Mouse (Mus musculus) heart, postnatal 4 days (tissue): ENCODE results near the gene H1fnt. TPM values are rescaled to one million over a fixed set of nuclear protein-coding genes. Genes with fewer than 3 reads are reported as not detected.
A peak's percentile ranks its signal among the peaks of the same experiment; 100 is the strongest.

Experiments used
- DNase-seq: peaks from one replicate; pipeline ENCODE4 v3.0.0; 2021
- total RNA-seq, 2 experiments: library from RNA; stranded (reverse); gene quantifications; 2 replicates each; pipeline ENCODE4 v1.2.3; 2021

The H1fnt gene
- total RNA-seq = not detected

- DNase-seq = no peak
Measured at GRCm38 (mm10) chr15:98257193-98257592, at the start of gene H1fnt. Gene H1fnt, minus strand, starts transcription at chr15:98257293.

- DNase-seq = peak; percentile 41
Measured at GRCm38 (mm10) chr15:98295628-98296551, 38.8 kb upstream of the H1fnt start, which contains the start of gene Zfp641. Gene Zfp641, minus strand, starts transcription at chr15:98296161.

GRCm38 (mm10) chr15:98293651-98294050 is 36.6 kb upstream of the H1fnt start:
- DNase-seq = no peak

DNA sequence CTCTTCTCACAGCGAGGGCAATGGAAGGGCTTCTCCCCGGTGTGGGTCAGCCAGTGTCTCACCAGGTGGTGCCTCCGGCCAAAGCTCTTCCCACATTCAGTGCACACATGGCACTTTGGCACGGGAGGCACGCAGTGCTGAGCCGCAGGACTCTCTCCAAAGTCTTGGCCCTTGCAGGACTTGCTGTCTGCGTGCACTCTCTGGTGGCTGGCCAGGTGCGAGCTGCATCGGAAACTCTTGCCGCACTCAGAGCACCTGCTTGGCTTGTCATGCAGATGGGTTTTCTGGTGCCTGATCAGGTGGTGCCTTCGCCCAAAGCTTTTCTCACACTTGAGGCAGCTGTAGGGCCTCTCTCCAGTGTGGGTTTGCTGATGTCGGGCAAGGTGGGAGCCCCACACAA is 31.5 kb upstream of the H1fnt start:
- no peak for DNase-seq

DNA sequence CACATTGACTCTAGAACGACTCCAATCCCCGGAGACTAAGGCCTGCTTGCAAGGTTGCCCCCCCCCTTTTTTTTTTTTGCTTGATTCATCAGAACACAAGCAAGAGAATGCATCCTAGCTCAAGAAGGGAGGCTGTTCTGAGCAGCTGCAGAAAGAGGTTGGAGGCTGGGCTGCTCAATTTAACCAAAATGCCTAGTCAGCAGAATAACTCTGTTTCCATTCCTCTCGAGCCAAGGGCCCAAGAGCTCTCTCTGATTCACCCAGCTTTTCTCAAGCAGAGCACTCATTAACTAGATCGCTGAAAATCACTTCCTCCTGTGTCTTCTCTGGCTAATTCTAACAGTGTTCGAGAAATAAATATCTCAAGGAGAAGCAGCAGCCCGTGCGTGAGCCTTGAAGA is 29.3 kb upstream of the H1fnt start:
- no peak for DNase-seq

DNA sequence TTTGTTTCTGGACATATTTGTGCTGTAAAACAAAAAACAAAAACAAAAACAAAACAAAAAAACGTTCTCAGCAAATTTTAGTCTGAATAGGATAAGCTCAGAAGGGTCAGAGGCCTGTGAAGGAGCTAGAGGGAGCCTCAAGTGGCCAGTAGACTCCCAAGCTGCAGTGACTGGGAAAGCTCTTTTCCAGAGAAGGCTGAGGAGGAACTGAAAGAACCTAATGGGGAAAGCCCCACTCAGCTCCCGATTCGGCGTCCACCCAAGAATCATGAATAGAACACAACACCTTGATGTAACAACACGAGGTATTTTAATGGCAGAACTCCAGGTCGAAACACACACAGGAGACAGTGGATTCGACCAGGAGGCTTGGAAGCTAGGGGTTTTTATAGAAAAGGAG is 683 bp upstream of the H1fnt start:
- DNase-seq = no peak

GRCm38 (mm10) chr15:98256271-98256670 is 822 bp downstream of the H1fnt start:
- no peak for DNase-seq

DNA sequence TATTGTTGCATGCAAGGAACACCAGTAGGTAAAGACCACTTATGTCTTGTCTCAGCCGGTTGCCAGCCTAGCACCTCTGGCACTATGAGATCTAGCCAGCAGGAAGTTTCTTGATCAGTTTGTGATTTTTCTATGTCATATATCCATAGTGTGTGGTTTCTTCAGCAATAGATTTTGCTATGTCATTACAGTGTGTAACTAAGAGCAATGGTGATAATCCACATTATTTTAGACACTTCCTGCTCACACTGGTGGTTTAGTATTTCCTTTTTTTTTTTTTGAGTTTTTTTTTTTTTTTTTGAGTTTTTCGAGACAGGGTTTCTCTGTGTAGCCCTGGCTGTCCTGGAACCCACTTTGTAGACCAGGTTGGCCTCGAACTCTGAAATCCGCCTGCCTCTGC is 21.7 kb downstream of the H1fnt start:
- no peak for DNase-seq

DNA sequence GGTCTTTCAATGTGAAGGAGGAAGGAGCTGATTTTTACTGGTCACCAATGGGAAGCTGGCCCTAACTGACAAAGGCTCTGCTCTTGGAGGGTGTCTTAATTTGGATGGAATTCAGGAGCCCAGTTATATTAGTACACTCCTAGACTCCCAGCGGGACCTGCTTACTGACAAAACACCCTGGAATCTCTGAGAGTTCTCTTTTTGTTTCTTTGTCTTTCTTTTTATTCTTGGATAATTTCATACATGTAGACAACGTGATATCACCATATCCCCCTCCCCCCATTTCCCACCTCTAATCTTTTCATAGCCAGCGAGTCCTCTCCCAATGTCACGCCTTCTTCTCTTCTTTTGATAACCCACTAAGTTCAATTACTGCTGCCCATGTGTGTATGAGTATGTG is 22.7 kb downstream of the H1fnt start, which contains the start of gene Olfr286:
TSS of gene Olfr286 (minus strand) at position 101 of the 400 bp plus-strand sequence.
- DNase-seq = no peak

GRCm38 (mm10) chr15:98226096-98226495 is 31.0 kb downstream of the H1fnt start:
- DNase-seq = no peak

DNA sequence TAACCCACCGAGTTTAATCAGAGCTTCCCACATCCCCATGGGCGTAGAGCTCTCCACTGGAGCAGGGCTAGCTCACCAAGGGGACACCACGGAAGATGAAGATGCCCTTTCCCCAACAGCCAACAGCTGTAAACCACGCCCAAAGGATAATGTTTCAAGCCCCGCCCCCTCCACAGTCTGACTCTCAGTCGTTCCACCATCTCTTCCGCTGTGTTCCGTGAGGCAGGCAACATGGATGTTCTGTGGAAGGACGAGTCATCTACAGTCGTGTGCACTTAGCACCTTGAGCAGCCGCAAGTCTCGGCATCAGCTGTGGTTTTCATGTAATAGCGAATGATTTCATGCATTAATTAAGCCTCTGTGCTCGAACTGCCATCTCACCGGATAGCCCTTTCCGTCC is 31.5 kb downstream of the H1fnt start:
- DNase-seq = no peak

DNA sequence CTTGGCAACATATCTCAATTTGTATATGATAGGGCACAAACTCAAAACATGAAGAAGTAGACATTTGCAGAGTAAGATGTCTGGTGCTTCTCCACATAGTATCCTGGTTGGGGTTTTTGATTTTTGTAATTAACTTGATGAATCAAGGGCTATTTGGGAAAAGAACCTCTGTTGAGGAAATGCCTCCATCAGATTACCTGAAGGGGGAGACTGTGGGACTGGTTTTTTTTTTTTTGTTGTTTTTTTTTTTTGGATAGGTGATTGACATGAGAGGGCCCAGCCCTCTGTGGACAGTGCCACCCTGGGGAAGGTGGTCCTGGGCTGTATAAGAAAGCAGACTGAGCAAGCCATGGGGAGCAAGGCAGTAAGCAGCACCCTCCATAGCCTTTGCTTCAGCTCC is 34.7 kb downstream of the H1fnt start:
- no peak for DNase-seq

DNA sequence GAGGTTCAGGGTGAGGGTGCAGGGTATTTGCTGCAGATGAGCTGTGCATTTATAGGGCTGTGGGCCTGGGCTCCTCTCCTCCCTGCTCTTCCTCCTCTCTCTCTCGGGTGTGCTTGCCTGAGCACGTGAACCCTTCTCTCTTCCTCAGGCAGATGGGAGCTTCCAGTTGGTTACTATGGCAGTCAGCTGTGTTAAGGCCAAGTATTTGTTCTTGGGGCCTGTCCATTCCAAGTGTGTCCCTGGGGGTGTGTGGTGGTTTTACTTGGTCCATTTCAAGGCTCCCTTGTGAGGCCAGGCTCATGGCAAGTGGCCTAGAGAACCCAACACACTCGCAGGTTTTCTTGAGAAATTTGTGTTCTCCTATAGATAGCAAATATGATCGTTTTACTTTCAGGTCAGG is 36.2 kb downstream of the H1fnt start, which contains the start of the genes Gm44579 and Olfr287:
TSS of gene Gm44579 (minus strand) at position 101 of the 400 bp plus-strand sequence.
TSS of gene Olfr287 (minus strand) at position 180 of the 400 bp plus-strand sequence.
- DNase-seq = no peak

GRCm38 (mm10) chr15:98214130-98214529 is 43.0 kb downstream of the H1fnt start:
- DNase-seq = no peak

DNA sequence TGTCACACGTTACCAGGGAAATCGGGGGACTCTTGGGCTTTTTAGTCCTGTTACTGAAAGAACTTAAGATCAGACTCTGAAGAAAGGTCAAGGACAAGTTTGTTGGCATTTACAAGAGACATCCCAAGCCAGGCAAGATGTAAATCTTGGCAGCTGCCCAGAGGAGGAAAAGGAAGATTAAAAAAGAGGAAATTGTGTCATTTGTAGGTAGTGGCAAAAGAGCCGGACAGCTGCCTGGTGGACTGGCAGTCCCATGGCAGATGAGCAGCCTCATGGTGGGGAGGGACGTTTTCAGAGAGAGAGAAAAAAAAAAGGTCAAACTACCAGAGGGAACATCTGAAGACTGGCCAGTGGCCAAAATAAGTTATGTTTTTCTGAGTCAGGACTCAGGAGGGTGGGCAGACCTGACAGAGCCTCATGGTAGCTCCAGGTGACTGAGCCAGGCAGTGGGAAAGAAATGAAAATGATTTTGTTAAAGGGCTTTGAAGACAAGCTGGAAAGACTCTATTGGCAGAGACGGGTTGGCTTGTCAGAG is 43.7 kb downstream of the H1fnt start:
- DNase-seq = no peak

DNA sequence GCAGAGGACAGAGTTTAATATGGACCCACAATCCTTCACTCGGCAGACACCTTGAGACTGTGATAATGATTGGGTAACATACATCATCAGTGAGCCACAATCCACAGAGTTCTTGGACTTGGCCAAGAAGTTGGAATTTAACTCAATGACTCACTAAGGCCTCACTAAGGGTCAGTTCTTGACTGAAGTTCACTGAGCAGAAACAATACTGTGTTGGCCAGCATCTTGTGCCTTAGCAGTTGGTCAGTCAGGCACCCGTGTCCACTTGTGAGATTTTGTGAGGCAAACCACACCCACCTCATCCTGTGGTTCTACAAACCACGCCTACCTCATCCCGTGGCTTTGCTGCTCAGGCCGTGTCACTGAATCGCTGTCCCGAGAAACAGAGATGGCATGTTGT is 47.4 kb downstream of the H1fnt start:
- DNase-seq = no peak

Other genes with a start within 250 kb of the H1fnt start
- gene Pfkm, start 164.7 kb downstream of the H1fnt start, total RNA-seq = 100 to 1,000 TPM; 413 to 425 TPM
- gene Senp1, start 163.5 kb downstream of the H1fnt start, total RNA-seq = 10 to 100 TPM; 23.5 to 27.2 TPM
- gene Asb8, start 91.7 kb downstream of the H1fnt start, total RNA-seq = 100 to 1,000 TPM in 1 of 2 experiments, 10 to 100 TPM in 1; 97.9 to 103 TPM
- under 1 TPM; 0.74 to 0.92 TPM for gene Ccdc184, start 90.1 kb downstream of the H1fnt start, total RNA-seq
- not detected for gene Olfr288, start 61.8 kb downstream of the H1fnt start, total RNA-seq
- not detected for gene Gm44579, start 36.3 kb downstream of the H1fnt start, total RNA-seq
- not detected for gene Olfr287, start 36.2 kb downstream of the H1fnt start, total RNA-seq
- not detected for gene Olfr286, start 22.8 kb downstream of the H1fnt start, total RNA-seq
- 1 to 10 TPM; 4.9 to 5.3 TPM for gene Zfp641, start 38.9 kb upstream of the H1fnt start, total RNA-seq
- not detected for gene Olfr285, start 60.1 kb upstream of the H1fnt start, total RNA-seq
- gene Olfr284, start 83.7 kb upstream of the H1fnt start, total RNA-seq = not detected
- gene Olfr283, start 123.7 kb upstream of the H1fnt start, total RNA-seq = not detected
- not detected for gene Olfr282, start 173.9 kb upstream of the H1fnt start, total RNA-seq
- not detected for gene Olfr281, start 195.3 kb upstream of the H1fnt start, total RNA-seq
- not detected for gene OR5BS1P, start 212.6 kb upstream of the H1fnt start, total RNA-seq
- gene Lalba, start 225.4 kb upstream of the H1fnt start, total RNA-seq = not detected
- gene Olfr279, start 235.1 kb upstream of the H1fnt start, total RNA-seq = not detected